Mouse (Mus musculus) layer of hippocampus, adult 8-10 months (tissue): Measurements from ENCODE around the gene Wipi1. TPM values are rescaled to one million over a fixed set of nuclear protein-coding genes. Genes with fewer than 3 reads are reported as not detected.

Experiments used
- DNase-seq, 2 experiments: peaks; one replicate each; pipeline ENCODE4 v3.0.0; 2022; ENCODE audit warnings: low spot score in 2 of 2
- total RNA-seq, 4 experiments: library from RNA; stranded (reverse); gene quantifications; 2 replicates each; pipeline ENCODE4 v1.2.4; 2022

Wipi1 gene
- total RNA-seq, 4 experiments from 2014 or later = 22.9 to 25.6 (median 23.6) TPM

GRCm38 (mm10) chr11:109544432-109544831 lies 67.3 kb downstream of the Wipi1 start:
- no peak for DNase-seq

GRCm38 (mm10) chr11:109543466-109543865 lies 68.3 kb downstream of the Wipi1 start:
- DNase-seq = no peak

GRCm38 (mm10) chr11:109539290-109539689 lies 72.5 kb downstream of the Wipi1 start:
- DNase-seq = no peak

GRCm38 (mm10) chr11:109536939-109537338 lies 74.8 kb downstream of the Wipi1 start:
- no peak for DNase-seq

- DNase-seq = no peak
These were observed 75.8 kb downstream of the Wipi1 start for GRCm38 (mm10) chr11:109535966-109536365.

- peak; percentile 11 to 12 for DNase-seq
These were observed 81.7 kb downstream of the Wipi1 start for GRCm38 (mm10) chr11:109530030-109530429.

GRCm38 (mm10) chr11:109525571-109525970 lies 86.2 kb downstream of the Wipi1 start:
- no peak for DNase-seq

GRCm38 (mm10) chr11:109524869-109525268 lies 86.9 kb downstream of the Wipi1 start:
- no peak for DNase-seq

Other genes with a start within 250 kb of the Wipi1 start
- 10 to 100 TPM; 56.4 to 69.6 (median 63.0) TPM for gene Gna13, start 249.1 kb downstream of the Wipi1 start, total RNA-seq
- not detected for gene 9930022D16Rik, start 198.1 kb downstream of the Wipi1 start, total RNA-seq
- 10 to 100 TPM; 48.6 to 68.6 (median 55.6) TPM for gene Amz2, start 186.0 kb downstream of the Wipi1 start, total RNA-seq
- gene Arsg, start 138.6 kb downstream of the Wipi1 start, total RNA-seq = 10 to 100 TPM; 14.1 to 22.3 (median 19.7) TPM
- 10 to 100 TPM in 2 of 4 experiments, 1 to 10 TPM in 2; 6.6 to 11.5 (median 10.3) TPM for gene Slc16a6, start 138.4 kb downstream of the Wipi1 start, total RNA-seq
- 100 to 1,000 TPM; 539 to 574 (median 549) TPM for gene Prkar1a, start 37.4 kb upstream of the Wipi1 start, total RNA-seq
- gene Fam20a, start 110.3 kb upstream of the Wipi1 start, total RNA-seq = 10 to 100 TPM; 12.3 to 14.9 (median 13.1) TPM
- not detected for gene 1700012B07Rik, start 216.1 kb upstream of the Wipi1 start, total RNA-seq